Mouse (Mus musculus) cerebellum, adult 2 months (tissue): ENCODE data around the gene Hoxc10. TPM values are rescaled to one million over a fixed set of nuclear protein-coding genes. Genes with fewer than 3 reads are reported as not detected.

ENCODE experiments used
- DNase-seq, 2 experiments: peaks; one replicate each; pipeline ENCODE4 v3.0.0; 2021
- H3K27ac ChIP-seq: fragments of 200-500 bp; 2 replicates; pipeline ENCODE4 v1.5.1; 2012; ENCODE audit warnings: low read length, control low read depth, inconsistent platforms; ENCODE audit not compliant: insufficient read depth
- H3K27me3 ChIP-seq: fragments of 200-500 bp; 2 replicates; pipeline ENCODE4 v1.6.1; 2012; ENCODE audit warnings: inconsistent platforms, mild to moderate bottlenecking, low read length, moderate library complexity; ENCODE audit not compliant: control insufficient read depth, insufficient read depth
- H3K4me1 ChIP-seq: fragments of 200-500 bp; 2 replicates; pipeline ENCODE4 v1.6.1; 2011; ENCODE audit warnings: low read length; ENCODE audit not compliant: control insufficient read depth, insufficient read depth
- H3K4me3 ChIP-seq: fragments of 200-500 bp; replicated peaks from 2 replicates; pipeline ENCODE3; 2011; ENCODE audit warnings: mild to moderate bottlenecking, low read depth, low read length, control low read depth; ENCODE audit not compliant: insufficient read depth
- CTCF ChIP-seq: fragments of 200-500 bp; IDR thresholded peaks from 2 replicates; pipeline ENCODE4 v1.5.1; 2011; ENCODE audit warnings: low read depth, mild to moderate bottlenecking, control low read depth, low read length, moderate library complexity, borderline replicate concordance; ENCODE audit not compliant: insufficient read depth
- POLR2A ChIP-seq: fragments of 200-500 bp; IDR thresholded peaks from 2 replicates; pipeline ENCODE4 v1.6.1; 2011; ENCODE audit warnings: low read length, control low read depth, borderline replicate concordance; ENCODE audit not compliant: insufficient read depth
- WGBS: fragments of 180-500 bp; shearing (Covaris S2); methylation state at CpG from one replicate; pipeline ENCODE4 v1.1.7; 2018; 5-methylcytosine and 5-hydroxymethylcytosine counted together
- polyA plus RNA-seq: library from polyadenylated mRNA; depleted of rRNA; stranded (reverse); fragments of >200 nt; gene quantifications from 2 replicates; pipeline ENCODE4 v1.2.3, GENCODE M21; 2012

Hoxc10 gene
- polyA plus RNA-seq, 1 experiment: not detected

DNA sequence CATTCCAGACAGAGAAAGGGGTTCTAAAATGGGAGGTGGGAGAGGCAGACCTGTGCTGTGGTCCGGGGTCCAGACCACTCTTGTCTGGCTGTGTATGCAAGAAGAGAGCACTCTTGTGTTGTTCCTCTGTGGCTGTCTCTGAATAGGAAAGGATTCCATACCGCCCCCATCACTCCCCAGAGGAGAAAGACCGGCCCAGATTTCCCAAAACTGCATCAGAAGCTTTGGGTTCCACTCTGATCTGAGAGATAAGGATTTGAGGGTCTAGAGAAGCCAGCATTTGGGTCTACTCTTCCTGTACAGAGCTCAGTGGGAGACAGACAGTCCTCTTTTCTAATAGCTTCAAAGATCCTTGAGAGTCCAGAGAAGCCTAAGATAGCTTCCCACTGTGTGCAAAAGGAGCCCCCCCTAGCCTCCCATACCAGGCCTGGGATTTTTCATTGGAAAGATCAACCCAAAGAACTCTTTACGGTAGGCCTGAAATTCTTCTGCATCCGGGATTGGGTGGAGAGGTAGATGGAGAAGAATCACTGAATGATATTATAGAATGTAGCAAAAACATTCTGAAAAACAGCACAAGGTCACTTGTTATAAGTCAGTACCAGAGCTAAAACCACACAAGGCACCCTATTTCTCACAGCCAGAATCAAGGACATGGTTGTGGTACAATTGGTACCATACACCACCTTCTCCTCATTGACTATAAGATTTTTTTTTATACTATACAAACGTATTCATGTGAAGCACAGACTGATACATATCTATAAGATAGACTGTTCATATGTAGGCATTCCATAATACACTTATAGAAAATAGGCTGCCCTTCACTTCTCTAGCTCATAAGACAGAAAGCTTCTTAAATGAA lies 43.7 kb upstream of the Hoxc10 start:
- WGBS: 14% methylated on average over 6 of the region's 6 CpGs
- H3K4me3 ChIP-seq: no peak overlapping the region
- H3K27me3 ChIP-seq: peaks cover 21% of the 10 kb centered on the region; the same call in 1 of the 2 replicates
- no peak for DNase-seq
- no peak for TF ChIP-seq POLR2A
- TF ChIP-seq CTCF: no peak
- H3K4me1 ChIP-seq: no peaks in the 10 kb centered on the region
- no peak overlapping the region for H3K27ac ChIP-seq

DNA sequence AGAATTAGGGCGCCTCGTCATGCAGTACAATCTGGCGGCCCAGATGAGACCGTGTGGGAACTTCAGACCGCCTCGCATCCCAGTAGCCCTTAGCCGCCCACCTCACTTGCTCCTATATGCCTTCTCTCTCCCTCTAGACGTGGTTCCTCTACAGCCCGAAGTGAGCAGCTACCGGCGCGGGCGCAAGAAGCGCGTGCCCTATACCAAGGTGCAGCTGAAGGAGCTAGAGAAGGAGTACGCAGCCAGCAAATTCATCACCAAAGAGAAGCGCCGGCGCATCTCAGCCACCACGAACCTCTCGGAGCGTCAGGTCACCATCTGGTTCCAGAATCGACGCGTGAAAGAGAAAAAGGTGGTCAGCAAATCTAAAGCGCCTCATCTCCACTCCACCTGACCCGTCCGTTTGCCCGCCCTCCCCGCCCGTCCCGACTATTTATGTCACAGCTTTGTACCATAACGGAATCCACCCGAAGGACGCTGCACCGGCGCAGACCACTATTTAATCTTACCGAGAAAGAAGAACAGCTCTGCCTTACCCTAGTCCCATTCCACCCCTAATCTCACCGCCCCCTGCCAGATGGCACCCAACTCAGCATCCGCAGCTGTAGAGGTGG lies 39.5 kb upstream of the Hoxc10 start:
- 2% methylated on average over 40 of the region's 40 CpGs for WGBS
- no peak overlapping the region for H3K27ac ChIP-seq
- DNase-seq: no peak
- H3K4me3 ChIP-seq: no peak overlapping the region
- no peaks in the 10 kb centered on the region for H3K4me1 ChIP-seq
- no peak for TF ChIP-seq CTCF
- H3K27me3 ChIP-seq: peaks cover 6% of the 10 kb centered on the region; the same call in 1 of the 2 replicates

DNA sequence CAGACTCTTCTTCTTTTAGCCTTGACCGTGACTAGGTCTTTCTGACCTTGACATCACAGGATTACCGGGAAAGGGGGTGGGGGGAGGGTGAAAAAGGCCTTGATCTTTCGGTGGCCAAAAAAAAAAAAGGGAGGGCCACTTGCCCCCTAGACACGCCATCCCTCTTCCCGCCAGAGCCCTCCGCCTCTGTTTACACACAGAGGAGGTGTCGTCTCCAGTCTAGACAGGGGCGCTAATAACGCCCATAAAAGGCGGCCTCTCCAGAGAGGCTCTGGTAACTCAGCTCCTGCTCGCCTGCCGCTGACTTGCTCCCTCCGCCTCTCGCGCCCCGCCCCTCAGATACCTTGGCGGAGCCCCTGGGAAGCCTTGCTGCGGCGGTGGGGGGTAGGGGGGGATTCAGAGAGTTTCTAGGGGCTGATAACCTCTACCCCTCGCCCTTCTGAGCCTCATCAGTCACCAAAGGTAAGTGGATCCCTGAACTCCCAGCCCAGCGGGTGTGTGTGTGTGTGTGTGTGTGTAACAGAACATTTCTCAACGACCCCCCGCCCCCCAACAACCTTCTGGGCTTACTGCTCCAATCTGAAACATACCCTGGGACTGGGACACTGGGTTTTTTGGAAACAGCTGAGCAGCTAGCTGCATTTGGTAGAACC lies 34.8 kb upstream of the Hoxc10 start:
- WGBS: 3% methylated on average over 23 of the region's 23 CpGs
- TF ChIP-seq POLR2A: no peak
- TF ChIP-seq CTCF: no peak
- Histone ChIP-seq H3K4me3 (no peak overlapping the region), H3K27me3 (peaks cover 8% of the 10 kb centered on the region; the same call in 1 of the 2 replicates), H3K27ac (no peak overlapping the region), H3K4me1 (no peaks in the 10 kb centered on the region)
- DNase-seq: no peak

DNA sequence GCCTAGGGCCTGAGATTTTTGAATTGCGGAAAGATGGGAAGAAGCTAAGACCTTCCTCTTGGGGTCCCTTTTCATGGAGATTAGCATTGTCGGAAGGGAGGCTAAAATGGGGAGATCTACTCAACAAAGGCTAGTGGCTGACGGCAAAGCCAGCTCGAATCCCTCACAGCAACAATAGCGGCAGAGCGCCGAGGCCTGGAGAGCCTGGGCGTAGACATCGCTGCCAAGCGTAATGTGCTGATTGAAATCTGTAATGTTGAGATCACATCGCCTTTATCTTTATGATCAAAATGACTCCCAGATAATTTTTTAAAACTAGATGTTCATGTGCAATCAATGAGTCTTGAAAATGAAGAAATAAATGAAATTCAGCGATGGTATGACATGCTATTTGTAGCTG lies 32.2 kb upstream of the Hoxc10 start:
- Histone ChIP-seq H3K27me3 (peaks cover 6% of the 10 kb centered on the region; the same call in 1 of the 2 replicates), H3K4me3 (no peak overlapping the region), H3K4me1 (no peaks in the 10 kb centered on the region), H3K27ac (no peak overlapping the region)
- no peak for DNase-seq
- TF ChIP-seq CTCF (no peak), POLR2A (no peak)
- 2% methylated on average over 12 of the region's 12 CpGs for WGBS

DNA sequence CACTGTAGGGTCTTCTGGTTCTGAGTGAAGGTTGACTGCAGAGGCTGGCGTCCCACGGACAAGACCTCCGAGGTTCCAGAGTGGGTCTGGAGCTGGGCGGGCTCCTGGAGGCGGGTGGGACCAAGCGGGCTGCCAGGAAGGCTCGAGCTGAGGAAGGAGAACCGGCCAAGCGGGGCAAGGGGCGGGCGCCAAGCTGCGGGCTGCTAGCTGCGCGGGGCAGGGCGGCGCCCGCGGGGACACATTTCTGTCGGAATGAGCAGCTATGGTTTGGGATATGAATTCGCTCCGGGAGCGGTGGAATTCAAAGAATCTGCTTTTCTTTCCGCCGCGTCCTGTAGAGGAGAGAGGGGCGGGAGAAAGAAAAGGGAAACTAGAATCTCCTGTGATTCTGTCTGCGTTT lies 31.7 kb upstream of the Hoxc10 start:
- H3K27me3 ChIP-seq: peaks cover 6% of the 10 kb centered on the region; the same call in 1 of the 2 replicates
- no peaks in the 10 kb centered on the region for H3K4me1 ChIP-seq
- under 1% methylated on average over 27 of the region's 27 CpGs for WGBS
- no peak for DNase-seq
- H3K4me3 ChIP-seq: no peak overlapping the region
- TF ChIP-seq CTCF: no peak
- no peak for TF ChIP-seq POLR2A
- no peak overlapping the region for H3K27ac ChIP-seq

DNA sequence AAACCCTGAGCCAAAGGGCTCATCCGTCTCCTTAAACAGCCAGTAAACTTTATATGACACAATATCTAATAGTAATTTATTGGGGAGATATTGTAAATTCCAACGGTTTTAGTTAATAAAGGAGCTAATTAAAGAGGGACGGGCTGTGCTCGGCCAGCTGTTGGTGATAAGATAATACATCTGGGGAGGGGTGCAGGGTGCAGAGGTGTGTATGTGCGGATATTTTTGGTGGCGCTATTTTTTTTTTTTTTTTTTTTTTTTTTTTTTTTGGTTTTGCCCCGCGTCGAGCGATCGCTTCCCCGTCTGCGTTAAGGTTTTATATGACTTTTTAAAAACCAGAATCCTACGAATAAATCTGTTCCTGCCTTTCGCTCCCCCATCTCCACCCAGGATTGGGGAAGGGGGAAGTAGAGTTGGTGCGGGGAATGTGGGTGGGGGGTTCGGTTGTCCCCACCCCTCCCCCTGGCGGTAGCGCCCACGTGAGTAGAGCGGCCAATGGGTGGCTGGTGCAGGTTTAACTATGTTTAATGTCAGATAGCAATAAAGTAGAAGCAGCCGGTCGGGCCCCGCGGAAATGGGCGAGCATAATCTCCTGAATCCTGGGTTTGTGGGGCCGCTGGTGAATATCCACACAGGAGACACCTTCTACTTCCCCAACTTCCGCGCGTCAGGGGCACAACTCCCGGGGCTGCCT lies 30.2 kb upstream of the Hoxc10 start, which contains the start of gene Hoxc12:
Hoxc12 (plus strand) TSS at position 479 of the 694 bp plus-strand sequence.
- WGBS: 3% methylated on average over 31 of the region's 31 CpGs
- H3K27ac ChIP-seq: no peak within 1 kb of the TSS
- no peaks in the 10 kb centered on the region for H3K4me1 ChIP-seq
- peaks cover 7% of the 10 kb centered on the region; the same call in 1 of the 2 replicates for H3K27me3 ChIP-seq
- H3K4me3 ChIP-seq: no peak within 1 kb of the TSS
- DNase-seq: no peak
- no peak for TF ChIP-seq CTCF
- TF ChIP-seq POLR2A: no peak

DNA sequence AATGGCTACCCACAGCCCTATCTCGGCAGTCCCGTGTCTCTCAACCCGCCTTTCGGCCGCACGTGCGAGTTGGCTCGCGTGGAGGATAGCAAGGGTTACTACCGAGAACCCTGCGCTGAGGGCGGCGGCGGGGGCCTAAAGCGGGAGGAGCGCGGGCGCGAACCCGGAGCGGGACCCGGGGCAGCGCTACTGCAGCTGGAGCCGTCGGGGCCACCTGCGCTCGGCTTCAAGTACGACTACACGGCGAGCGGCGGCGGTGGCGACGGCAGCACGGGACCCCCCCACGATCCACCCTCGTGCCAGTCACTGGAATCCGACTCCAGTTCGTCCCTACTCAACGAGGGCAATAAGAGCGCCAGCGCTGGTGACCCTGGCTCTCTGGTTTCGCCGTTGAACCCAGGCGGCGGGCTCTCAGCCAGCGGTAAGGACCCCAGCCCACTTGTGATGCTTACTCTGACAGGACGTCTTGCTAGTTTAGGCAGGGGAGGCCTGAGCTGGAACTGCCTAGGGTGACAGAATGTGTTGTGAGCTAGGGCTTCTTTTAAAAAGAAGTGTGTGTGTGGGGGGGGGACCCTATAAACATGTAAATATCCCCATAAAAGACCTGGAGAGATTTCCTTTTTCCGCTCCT lies 29.4 kb upstream of the Hoxc10 start:
- TF ChIP-seq POLR2A (no peak), CTCF (no peak)
- WGBS: under 1% methylated on average over 50 of the region's 50 CpGs
- H3K4me3 ChIP-seq: no peak overlapping the region
- DNase-seq: no peak
- no peaks in the 10 kb centered on the region for H3K4me1 ChIP-seq
- H3K27ac ChIP-seq: no peak overlapping the region
- H3K27me3 ChIP-seq: peaks cover 7% of the 10 kb centered on the region; the same call in 1 of the 2 replicates
